Mouse (Mus musculus) heart, postnatal 0 days (tissue): ENCODE data around the gene Abhd12.

Source experiments
- CTCF ChIP-seq: IDR thresholded peaks from 2 replicates; pipeline ENCODE4 v1.5.1; 2016; ENCODE audit warnings: antibody characterized with exemption, control low read depth, low read depth
- EP300 ChIP-seq: IDR thresholded peaks from 2 replicates; pipeline ENCODE4 v1.6.1; 2016; ENCODE audit warnings: antibody characterized with exemption, low read depth

DNA sequence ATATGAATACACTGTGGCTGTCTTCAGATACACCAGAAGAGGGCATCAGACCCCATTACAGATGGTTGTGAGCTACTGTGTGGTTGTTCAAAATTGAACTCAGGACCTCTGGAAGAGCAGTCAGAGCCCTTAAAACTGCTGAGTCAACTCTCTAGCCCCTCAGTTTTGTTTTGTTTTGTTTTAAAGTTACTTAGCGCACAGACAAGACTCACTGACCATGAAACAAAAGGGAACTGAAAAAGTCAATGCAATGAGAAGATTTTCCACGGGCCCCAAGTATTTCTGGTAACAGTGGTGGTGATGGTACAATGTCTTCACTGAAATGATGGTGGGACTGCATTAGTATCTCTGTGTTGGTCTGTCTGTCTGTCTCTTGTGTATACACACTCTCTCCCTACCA lies 43.4 kb downstream of the Abhd12 start:
- TF ChIP-seq CTCF = no peak
- TF ChIP-seq EP300 = no peak
